Mouse (Mus musculus) MEL (cell line): ENCODE measurements around the gene S100a6.

Source experiments
- CHD1 ChIP-seq: IDR thresholded peaks from 2 replicates; pipeline ENCODE4 v1.6.1; 2012; ENCODE audit warnings: low read depth, mild to moderate bottlenecking, inconsistent platforms, low read length, improper control_type of control experiment
- CTCF ChIP-seq, 3 experiments: IDR thresholded peaks in 2 of 3; conservative IDR thresholded peaks in 1 of 3; 2 replicates each; pipeline ENCODE4 v1.5.1; 2011 to 2012; ENCODE audit warnings: low read length in 3 of 3, low read depth in 2 of 3, mild to moderate bottlenecking in 2 of 3, improper control_type of control experiment in 1 of 3, inconsistent platforms in 1 of 3, mixed read lengths in 1 of 3, moderate library complexity in 1 of 3; ENCODE audit not compliant: control insufficient read depth in 1 of 3, insufficient read depth in 1 of 3, poor library complexity in 1 of 3, severe bottlenecking in 1 of 3
- E2F4 ChIP-seq: IDR thresholded peaks from 2 replicates; pipeline ENCODE4 v1.6.1; 2011; ENCODE audit warnings: low read depth, low read length, improper control_type of control experiment, borderline replicate concordance
- ELF1 ChIP-seq: IDR thresholded peaks from 2 replicates; pipeline ENCODE4 v1.6.1; 2014; ENCODE audit warnings: low read depth, mild to moderate bottlenecking, inconsistent platforms, low read length, improper control_type of control experiment, moderate library complexity
- EP300 ChIP-seq, 2 experiments: IDR thresholded peaks; 2 replicates each; pipeline ENCODE4 v1.6.1; 2011; ENCODE audit warnings: improper control_type of control experiment in 2 of 2, low read length in 2 of 2, low read depth in 1 of 2, mild to moderate bottlenecking in 1 of 2
- GATA1 ChIP-seq: IDR thresholded peaks from 2 replicates; pipeline ENCODE4 v1.6.1; 2011; ENCODE audit warnings: low read depth, low read length, improper control_type of control experiment
- HCFC1 ChIP-seq: IDR thresholded peaks from 2 replicates; pipeline ENCODE4 v1.6.1; 2012; ENCODE audit warnings: low read depth, mild to moderate bottlenecking, inconsistent platforms, low read length, improper control_type of control experiment, moderate library complexity
- MYB ChIP-seq: IDR thresholded peaks from 2 replicates; pipeline ENCODE4 v1.6.1; 2011; ENCODE audit warnings: mild to moderate bottlenecking, low read depth, low read length, improper control_type of control experiment

GRCm38 (mm10) chr3:90583893-90584292 is 28.8 kb upstream of the S100a6 start:
- TF ChIP-seq E2F4, result no peak
- no peak for TF ChIP-seq GATA1
- no peak for TF ChIP-seq CTCF (IDR thresholded peaks at IDR 0.05 in 2 of 3, conservative IDR thresholded peaks at IDR 0.05 in 1 of 3; ENCODE audit: control insufficient read depth in 1 of 3, insufficient read depth in 1 of 3, low read depth in 2 of 3, low read length in 3 of 3, poor library complexity in 1 of 3, severe bottlenecking in 1 of 3)
- TF ChIP-seq HCFC1, result no peak
- no peak for TF ChIP-seq ELF1
- TF ChIP-seq EP300 (IDR thresholded peaks at IDR 0.05; ENCODE audit: low read depth in 1 of 2, low read length in 2 of 2), result no peak
- no peak for TF ChIP-seq MYB
- no peak for TF ChIP-seq CHD1
